Mouse (Mus musculus) brain, embryonic 14.5 days (tissue): ENCODE measurements around the gene Rab11fip5.

Source experiments
- CTCF ChIP-seq: fragments of 200-500 bp; IDR thresholded peaks from 2 replicates; pipeline ENCODE4 v1.5.1; 2012; ENCODE audit warnings: inconsistent platforms, mild to moderate bottlenecking, moderate library complexity, borderline replicate concordance; ENCODE audit not compliant: insufficient read depth, insufficient read length; ENCODE audit errors: extremely low read depth
- POLR2A ChIP-seq: fragments of 200-500 bp; IDR thresholded peaks from 2 replicates; pipeline ENCODE4 v1.6.1; 2012; ENCODE audit warnings: mild to moderate bottlenecking, inconsistent platforms, borderline replicate concordance; ENCODE audit not compliant: poor library complexity, insufficient read depth, insufficient read length, severe bottlenecking; ENCODE audit errors: extremely low read depth

GRCm38 (mm10) chr6:85350157-85350556 is 24.3 kb downstream of the Rab11fip5 start:
- no peak for TF ChIP-seq CTCF
- TF ChIP-seq POLR2A, result no peak
